Mouse (Mus musculus): ENCODE data around the gene Tmed2.
"Not testable (repeated sequence)": the region's sequence is repeated elsewhere in the genome, so short reads cannot be mapped to it uniquely, and the experiment has no call there.

The Tmed2 gene

DNA sequence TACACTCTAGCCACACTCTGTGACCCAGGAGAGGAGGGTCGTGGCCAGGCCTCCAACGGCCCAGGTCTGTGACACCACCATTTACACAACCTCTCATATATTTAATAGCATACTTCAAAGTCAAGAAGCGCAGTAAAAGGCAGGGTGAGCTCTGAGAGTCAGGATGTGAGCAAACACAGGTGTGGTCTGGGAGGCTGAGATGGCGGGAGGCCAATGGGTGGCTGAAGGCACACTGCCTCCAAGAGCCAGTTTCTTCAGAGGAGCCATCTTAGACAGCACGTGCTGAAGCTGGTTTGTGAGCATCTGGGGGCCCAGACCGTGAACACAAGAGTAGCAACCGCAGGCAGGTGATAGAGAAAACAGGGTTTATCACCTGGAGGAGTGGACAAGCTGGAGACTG is 35.0 kb downstream of the Tmed2 start:
- DNase-seq (ENCODE audit: low spot score in 2 of 2), result no peak

DNA sequence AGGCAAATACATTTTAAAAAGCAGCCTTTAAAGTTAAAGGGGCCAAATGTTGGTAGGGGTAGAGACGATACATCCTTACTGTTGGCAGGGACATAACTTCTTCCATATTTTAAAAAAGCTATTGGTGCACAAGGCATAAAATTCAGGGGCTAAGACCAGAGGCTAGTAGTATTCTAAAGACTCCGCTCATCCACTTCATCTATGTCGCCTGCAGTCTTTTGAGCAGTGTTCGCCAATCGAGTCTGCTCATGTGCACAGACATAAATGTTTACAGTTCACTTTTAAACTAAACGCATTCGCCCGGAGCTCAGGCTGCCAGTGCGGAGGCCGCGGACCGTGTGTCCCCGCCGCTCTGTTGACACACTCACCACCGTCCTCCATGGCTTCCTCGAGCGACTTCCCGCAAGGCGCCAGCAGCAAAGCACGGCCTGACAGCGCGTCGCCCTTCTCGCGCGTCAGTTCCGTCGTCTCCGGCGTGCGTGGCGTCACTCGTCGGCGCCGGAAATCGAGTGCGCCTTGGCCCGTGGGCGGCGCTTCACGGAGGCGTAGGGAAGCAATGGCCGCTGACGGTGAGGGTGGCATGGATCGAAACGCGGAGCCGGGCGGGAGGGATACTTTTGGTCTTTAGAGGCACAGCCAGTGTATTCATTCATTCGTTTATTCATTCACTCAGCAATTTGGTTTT is 38.3 kb downstream of the Tmed2 start, which contains the start of the genes Eif2b1 and Gtf2h3:
Eif2b1 (minus strand) TSS at position 499 of the 685 bp plus-strand sequence.
Gtf2h3 (plus strand) TSS at position 508 of the 685 bp plus-strand sequence.
- DNase-seq (ENCODE audit: low spot score in 2 of 2), result peak; percentile 77 to 92

DNA sequence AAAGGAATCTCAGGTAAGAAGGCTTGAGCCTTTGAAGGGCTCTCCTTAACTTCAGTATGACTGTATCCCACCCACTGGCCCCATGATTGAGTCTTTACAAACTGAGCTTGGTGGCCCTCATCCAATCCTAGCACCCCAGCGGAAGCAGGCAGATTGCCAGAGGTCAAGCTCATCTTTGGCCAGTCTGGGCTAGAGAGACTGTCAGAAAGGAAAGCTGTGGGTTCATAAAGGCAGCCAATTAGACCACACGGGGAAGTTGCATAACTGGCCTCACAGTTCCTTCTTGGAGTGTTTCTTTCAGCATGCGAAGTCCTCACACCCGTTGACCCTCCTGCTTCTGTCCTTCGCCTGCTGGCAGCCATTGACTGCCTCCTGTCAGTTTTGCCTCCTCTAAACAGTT is 42.0 kb downstream of the Tmed2 start:
- no peak for DNase-seq (ENCODE audit: low spot score in 2 of 2)

DNA sequence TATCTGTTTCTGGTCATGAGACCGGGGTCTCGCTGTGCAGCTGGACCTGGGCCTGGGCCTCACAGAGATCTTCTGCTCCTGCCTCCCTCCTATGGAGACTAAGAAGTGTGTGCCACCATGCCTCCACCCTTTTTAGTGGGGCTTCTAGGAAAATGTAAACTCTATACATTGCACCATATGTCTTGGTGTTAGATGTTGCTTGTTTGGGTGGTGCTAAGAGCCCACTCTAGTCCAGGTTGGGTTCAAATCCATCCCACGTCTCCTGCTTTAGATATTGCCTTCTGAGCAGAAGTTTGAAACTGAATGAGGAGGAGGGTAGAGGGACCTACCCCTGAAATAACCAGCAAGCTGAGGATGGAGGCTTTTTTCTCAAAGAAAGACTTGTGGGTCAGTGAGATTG is 52.3 kb downstream of the Tmed2 start:
- DNase-seq (ENCODE audit: low spot score in 2 of 2), result peak in 1 of 2 experiments; percentile 8

DNA sequence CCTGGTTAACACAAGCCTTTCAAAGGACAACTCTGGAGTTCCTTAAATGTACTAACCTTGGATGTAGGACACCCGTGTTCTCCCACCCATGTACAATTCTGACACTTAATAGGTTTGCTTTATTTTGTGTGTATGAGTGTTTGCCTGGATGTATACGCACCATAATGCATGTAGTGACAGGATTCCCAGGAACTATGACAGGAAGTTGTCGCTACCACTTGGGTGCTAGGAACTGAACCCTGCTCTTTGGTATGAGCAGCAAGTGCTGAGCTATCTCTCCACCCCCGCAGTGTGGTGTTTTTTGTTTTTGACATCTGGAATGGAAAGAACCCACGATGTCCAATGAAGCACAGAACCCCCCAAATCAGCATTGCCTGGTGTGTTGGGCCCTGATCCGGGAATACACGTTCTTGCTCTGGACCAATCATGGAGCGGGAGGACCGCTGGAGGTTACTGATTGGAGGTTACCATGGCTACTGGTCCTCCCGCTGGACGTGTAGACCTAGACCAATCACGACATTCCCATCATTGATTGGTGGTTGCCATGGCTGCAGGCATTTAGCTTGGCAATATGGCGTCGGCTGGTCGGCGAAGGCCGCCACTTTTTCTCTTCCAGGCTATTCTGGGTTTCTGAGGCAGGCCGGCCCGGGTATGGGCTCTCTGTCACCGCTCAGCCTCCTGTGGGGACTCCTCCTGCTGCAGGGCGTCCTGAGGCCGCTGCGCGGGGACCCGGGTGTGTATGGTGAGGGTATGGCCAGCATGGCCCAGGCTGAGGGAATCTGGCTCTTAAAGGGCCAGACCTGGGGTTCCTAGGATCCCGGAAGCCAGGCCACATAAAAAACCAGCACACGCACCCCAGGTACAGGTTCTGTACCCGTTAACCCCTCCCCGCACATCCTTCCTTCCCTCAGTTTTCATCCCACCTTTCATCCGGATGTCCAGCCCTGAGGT is 58.0 kb downstream of the Tmed2 start:
- DNase-seq (ENCODE audit: low spot score in 2 of 2), result peak; percentile 95 to 96

DNA sequence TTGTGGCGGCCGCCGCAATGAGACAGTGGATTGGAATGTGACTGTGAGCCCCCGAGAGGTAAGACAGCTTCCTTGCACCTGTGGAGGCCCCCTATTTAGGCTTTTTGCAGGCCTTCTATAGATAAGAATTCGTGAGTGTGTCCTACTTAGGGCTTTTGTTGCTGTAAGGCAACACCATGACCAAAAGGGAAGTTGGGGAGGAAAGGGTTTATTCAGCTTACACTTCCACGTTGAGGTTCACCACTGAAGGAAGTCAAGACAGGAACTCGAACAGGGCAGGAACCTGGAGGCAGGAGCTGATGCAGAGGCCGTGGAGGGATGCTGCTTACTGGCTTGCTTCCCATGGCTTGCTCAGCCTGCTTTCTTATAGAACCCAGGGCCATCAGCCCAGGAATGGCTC is 59.2 kb downstream of the Tmed2 start:
- not testable (repeated sequence) for DNase-seq (ENCODE audit: low spot score in 2 of 2)
